Mouse (Mus musculus): ENCODE measurements around the gene Prdm16.

- TF ChIP-seq USF1 (IDR thresholded peaks at IDR 0.05; ENCODE audit: low read depth) (no peak), SRF (IDR thresholded peaks at IDR 0.05; ENCODE audit: control insufficient read depth, insufficient read length, low read depth) (no peak), MYOG (IDR thresholded peaks at IDR 0.05; ENCODE audit: control insufficient read depth in 1 of 3, insufficient read depth in 1 of 3, insufficient read length in 2 of 3, low read depth in 2 of 3) (no peak)
Measured at GRCm38 (mm10) chr4:154416728-154417127, 219.9 kb downstream of the Prdm16 start.

Data from myocyte (in vitro differentiated cells).